Mouse (Mus musculus) liver, adult 2 months (tissue): ENCODE results near the gene Chrd. TPM values are rescaled to one million over a fixed set of nuclear protein-coding genes. Genes with fewer than 3 reads are reported as not detected.

Experiments used
- DNase-seq: peaks from one replicate; pipeline ENCODE4 v3.0.0-alpha.2; 2011; ENCODE audit warnings: low read depth, low spot score; ENCODE audit errors: extremely low read depth
- H3K27ac ChIP-seq: fragments of 200-500 bp; replicated peaks from 2 replicates; pipeline ENCODE4 v1.5.1; 2012; ENCODE audit warnings: low read depth, mild to moderate bottlenecking, control low read depth, inconsistent platforms, low read length; ENCODE audit not compliant: insufficient read depth
- H3K27me3 ChIP-seq: fragments of 200-500 bp; 2 replicates; pipeline ENCODE4 v1.6.1; 2012; ENCODE audit warnings: mild to moderate bottlenecking, moderate library complexity, low read length, inconsistent platforms; ENCODE audit not compliant: control insufficient read depth, insufficient read depth
- H3K36me3 ChIP-seq: fragments of 200-500 bp; 2 replicates; pipeline ENCODE4 v1.6.1; 2012; ENCODE audit warnings: low read length, inconsistent platforms; ENCODE audit not compliant: control insufficient read depth, insufficient read depth
- H3K4me1 ChIP-seq: fragments of 200-500 bp; 2 replicates; pipeline ENCODE4 v1.6.1; 2011; ENCODE audit warnings: low read length; ENCODE audit not compliant: control insufficient read depth, insufficient read depth
- H3K4me3 ChIP-seq: fragments of 200-500 bp; 2 replicates; pipeline ENCODE4 v1.5.1; 2011; ENCODE audit warnings: low read depth, mild to moderate bottlenecking, control low read depth, low read length, moderate library complexity; ENCODE audit not compliant: insufficient read depth
- H3K79me2 ChIP-seq: fragments of 200-500 bp; 2 replicates; pipeline ENCODE4 v1.6.1; 2012; ENCODE audit warnings: inconsistent platforms, mild to moderate bottlenecking, low read length, moderate library complexity; ENCODE audit not compliant: control insufficient read depth, insufficient read depth
- H3K9ac ChIP-seq: fragments of 200-500 bp; 2 replicates; pipeline ENCODE4 v1.6.1; 2012; ENCODE audit warnings: low read depth, mild to moderate bottlenecking, control low read depth, inconsistent platforms, low read length
- CTCF ChIP-seq: fragments of 200-500 bp; IDR thresholded peaks from 2 replicates; pipeline ENCODE4 v1.5.1; 2011; ENCODE audit warnings: low read depth, low read length, control low read depth
- POLR2A ChIP-seq: fragments of 200-500 bp; IDR thresholded peaks from 2 replicates; pipeline ENCODE4 v1.6.1; 2011; ENCODE audit warnings: low read length, control low read depth; ENCODE audit not compliant: insufficient read depth; ENCODE audit errors: extremely low read depth
- WGBS: fragments of 180-500 bp; shearing (Covaris S2); methylation state at CpG from one replicate; pipeline ENCODE4 v1.1.7; 2018; 5-methylcytosine and 5-hydroxymethylcytosine counted together
- polyA plus RNA-seq: library from polyadenylated mRNA; depleted of rRNA; stranded (reverse); fragments of >200 nt; gene quantifications from 2 replicates; pipeline ENCODE4 v1.2.3, GENCODE M21; 2012
- total RNA-seq: library from RNA; depleted of rRNA; stranded (reverse); fragments of >200 nt; gene quantifications from 2 replicates; pipeline ENCODE4 v1.2.3, GENCODE M21; 2014

Chrd gene
- total and polyA plus RNA-seq, 2 experiments: 3.0 to 14.1 TPM

- no peaks in the 10 kb centered on the region for H3K27me3 ChIP-seq
- no peak for DNase-seq
- WGBS: 88% methylated on average over 5 of the region's 5 CpGs
Observed at GRCm38 (mm10) chr16:20736823-20737222, 3.9 kb downstream of the Chrd start.

GRCm38 (mm10) chr16:20739845-20740244 lies 6.9 kb downstream of the Chrd start:
- no peaks in the 10 kb centered on the region for H3K4me1 ChIP-seq
- H3K36me3 ChIP-seq: no peaks in the 10 kb centered on the region
- no peak overlapping the region for H3K4me3 ChIP-seq
- TF ChIP-seq CTCF (no peak), POLR2A (no peak)
- no peak for DNase-seq
- WGBS: 96% methylated on average over 9 of the region's 9 CpGs
- H3K27ac ChIP-seq: no peak overlapping the region
- H3K79me2 ChIP-seq: no peaks in the 10 kb centered on the region
- H3K9ac ChIP-seq: no peak overlapping the region
- H3K27me3 ChIP-seq: no peaks in the 10 kb centered on the region

More at GRCm38 (mm10) chr16:20736823-20737222, 3.9 kb downstream of the Chrd start:
- Histone ChIP-seq H3K4me3 (no peak overlapping the region), H3K4me1 (no peaks in the 10 kb centered on the region), H3K9ac (no peak overlapping the region), H3K36me3 (no peaks in the 10 kb centered on the region), H3K79me2 (no peaks in the 10 kb centered on the region), H3K27ac (no peak overlapping the region)
- no peak for TF ChIP-seq POLR2A
- no peak for TF ChIP-seq CTCF

DNA sequence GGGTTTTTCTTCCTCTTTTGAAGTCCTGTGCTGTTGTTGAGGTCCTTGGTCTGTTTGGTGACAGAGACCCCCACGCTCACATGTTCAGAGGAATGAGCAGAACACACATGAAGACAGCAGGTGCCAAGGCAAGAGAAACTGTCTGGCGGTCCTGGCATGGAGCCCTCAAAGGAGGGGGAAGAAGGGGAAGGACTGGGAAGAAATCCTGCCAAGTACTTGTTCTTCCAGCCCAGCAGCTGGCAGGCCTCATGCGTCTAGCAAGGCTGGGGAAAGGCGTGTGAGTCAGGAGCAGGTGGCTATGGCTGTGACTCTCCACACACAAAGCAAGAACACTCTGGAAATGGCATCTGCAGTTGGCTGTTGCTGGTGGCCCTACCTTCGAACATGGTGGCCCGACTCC lies 13.7 kb downstream of the Chrd start:
- no peaks in the 10 kb centered on the region for H3K4me1 ChIP-seq
- no peaks in the 10 kb centered on the region for H3K79me2 ChIP-seq
- H3K4me3 ChIP-seq: no peak overlapping the region
- no peaks in the 10 kb centered on the region for H3K27me3 ChIP-seq
- no peak for DNase-seq
- H3K36me3 ChIP-seq: no peaks in the 10 kb centered on the region
- TF ChIP-seq POLR2A: no peak
- TF ChIP-seq CTCF: no peak
- 87% methylated on average over 6 of the region's 6 CpGs for WGBS
- no peak overlapping the region for H3K27ac ChIP-seq
- H3K9ac ChIP-seq: no peak overlapping the region

GRCm38 (mm10) chr16:20750518-20750917 lies 17.6 kb downstream of the Chrd start:
- no peaks in the 10 kb centered on the region for H3K79me2 ChIP-seq
- no peaks in the 10 kb centered on the region for H3K4me1 ChIP-seq
- TF ChIP-seq POLR2A (no peak), CTCF (no peak)
- H3K36me3 ChIP-seq: no peaks in the 10 kb centered on the region
- no peak overlapping the region for H3K27ac ChIP-seq
- H3K4me3 ChIP-seq: no peak overlapping the region
- H3K9ac ChIP-seq: no peak overlapping the region
- WGBS: 63% methylated on average over 8 of the region's 8 CpGs
- DNase-seq: no peak
- no peaks in the 10 kb centered on the region for H3K27me3 ChIP-seq

DNA sequence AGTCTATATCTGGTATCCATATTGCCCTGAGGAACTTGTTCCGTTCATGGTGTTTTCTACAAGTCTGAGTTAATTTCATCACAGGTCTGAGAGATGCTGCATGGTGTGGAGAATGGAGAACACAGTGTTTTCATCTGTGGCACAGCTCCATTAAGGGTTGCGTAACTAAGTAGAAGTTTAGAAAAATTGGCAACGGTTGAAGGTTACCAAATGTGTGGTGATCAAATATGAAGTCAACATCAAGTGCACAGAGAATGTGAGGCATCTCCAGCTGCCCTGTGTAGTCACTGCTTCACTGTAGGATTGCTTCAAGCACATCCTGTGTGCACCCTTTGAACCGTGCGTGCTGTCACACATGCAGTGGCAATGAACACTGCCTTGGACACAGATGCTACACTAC lies 23.1 kb downstream of the Chrd start:
- no peak overlapping the region for H3K27ac ChIP-seq
- peak; percentile 97 for DNase-seq
- H3K9ac ChIP-seq: no peak overlapping the region
- no peak for TF ChIP-seq POLR2A
- TF ChIP-seq CTCF: no peak
- H3K27me3 ChIP-seq: no peaks in the 10 kb centered on the region
- no peaks in the 10 kb centered on the region for H3K79me2 ChIP-seq
- no peaks in the 10 kb centered on the region for H3K36me3 ChIP-seq
- 0 out of 2 replicates have a peak, but pooled peaks cover 2% of the 10 kb centered on the region for H3K4me1 ChIP-seq
- H3K4me3 ChIP-seq: no peak overlapping the region
- 17% methylated on average over 5 of the region's 5 CpGs for WGBS

- Histone ChIP-seq H3K4me3 (no peak overlapping the region), H3K27ac (no peak overlapping the region), H3K36me3 (no peaks in the 10 kb centered on the region), H3K4me1 (0 out of 2 replicates have a peak, but pooled peaks cover 2% of the 10 kb centered on the region), H3K9ac (no peak overlapping the region), H3K27me3 (no peaks in the 10 kb centered on the region), H3K79me2 (no peaks in the 10 kb centered on the region)
- TF ChIP-seq CTCF (no peak), POLR2A (no peak)
- WGBS: 91% methylated on average over 1 of the region's 1 CpGs
- no peak for DNase-seq
Observed at GRCm38 (mm10) chr16:20757385-20757784, 24.5 kb downstream of the Chrd start.
